Mouse (Mus musculus) liver, postnatal 0 days (tissue): Measurements from ENCODE around the gene Pagr1b. TPM values are rescaled to one million over a fixed set of nuclear protein-coding genes. Genes with fewer than 3 reads are reported as not detected.
A peak's percentile ranks its signal among the peaks of the same experiment; 100 is the strongest.

Source experiments
- ATAC-seq: fragments of 200-750 bp; cut with Nextera tagmentation; 2 replicates; pipeline ENCODE4 v1.8.0; 2017; ENCODE audit warnings: mild to moderate bottlenecking, moderate library complexity
- DNase-seq: peaks from one replicate; pipeline ENCODE4 v3.0.0-alpha.2; 2016
- H3K27ac ChIP-seq: fragments of 300-500 bp; sonication (generic); 2 replicates; pipeline ENCODE4 v1.5.1; 2014; ENCODE audit warnings: antibody characterized with exemption, moderate library complexity, mild to moderate bottlenecking, low read depth
- H3K27me3 ChIP-seq: fragments of 300-500 bp; sonication (generic); 2 replicates; pipeline ENCODE4 v1.6.1; 2014; ENCODE audit warnings: low read length, control low read depth, mixed read lengths; ENCODE audit not compliant: insufficient read depth
- H3K36me3 ChIP-seq: fragments of 300-500 bp; sonication (generic); replicated peaks from 2 replicates; pipeline ENCODE4 v1.6.1; 2014; ENCODE audit warnings: mild to moderate bottlenecking, control low read depth, low read length, moderate library complexity, mixed read lengths; ENCODE audit not compliant: insufficient read depth
- H3K4me1 ChIP-seq: fragments of 300-500 bp; sonication (generic); 2 replicates; pipeline ENCODE4 v1.6.1; 2014; ENCODE audit warnings: antibody characterized with exemption, mild to moderate bottlenecking, control low read depth; ENCODE audit not compliant: insufficient read depth
- H3K4me2 ChIP-seq: fragments of 300-500 bp; sonication (generic); 2 replicates; pipeline ENCODE4 v1.6.1; 2014; ENCODE audit warnings: low read depth, mild to moderate bottlenecking, low read length, moderate library complexity, mixed read lengths
- H3K4me3 ChIP-seq: fragments of 300-500 bp; sonication (generic); 2 replicates; pipeline ENCODE4 v1.5.1; 2014; ENCODE audit warnings: low read depth, low read length
- H3K9ac ChIP-seq: fragments of 300-500 bp; sonication (generic); replicated peaks from 2 replicates; pipeline ENCODE4 v1.6.1; 2014; ENCODE audit warnings: mild to moderate bottlenecking, moderate library complexity
- H3K9me3 ChIP-seq: fragments of 300-500 bp; sonication (generic); 2 replicates; pipeline ENCODE4 v1.6.1; 2016; ENCODE audit warnings: mild to moderate bottlenecking, control low read depth, low read length, mixed read lengths
- CTCF ChIP-seq: sonication (generic); IDR thresholded peaks from 2 replicates; pipeline ENCODE4 v1.5.1; 2016; ENCODE audit warnings: antibody characterized with exemption, low read depth
- EP300 ChIP-seq: IDR thresholded peaks from 2 replicates; pipeline ENCODE4 v1.6.1; 2016; ENCODE audit warnings: antibody characterized with exemption, low read depth, mild to moderate bottlenecking
- WGBS: fragments of 180-500 bp; shearing (Covaris S2); extraction: QIAGEN DNeasy Blood & Tissue Kit; methylation state at CpG from one replicate; pipeline ENCODE4 v1.1.7; 2014; ENCODE audit not compliant: insufficient replicate concordance; 5-methylcytosine and 5-hydroxymethylcytosine counted together
- polyA plus RNA-seq: library from polyadenylated mRNA; unstranded; fragments of >200 nt; fragmentation: Nextera tagmentation; extraction: Ambion mirVana; gene quantifications from 2 replicates; pipeline ENCODE4 v1.2.1, GENCODE M21; 2015

The Pagr1b gene
- polyA plus RNA-seq, 1 experiment from 2014 or later = 0.26 TPM

GRCm38 (mm10) chr7:126988816-126989215, 27.5 kb downstream of the Pagr1b start:
- Histone ChIP-seq H3K4me2 (no peak overlapping the region), H3K27me3 (no peaks in the 10 kb centered on the region), H3K36me3 (peaks cover 24% of the 10 kb centered on the region), H3K9ac (no peak overlapping the region), H3K4me3 (no peak overlapping the region), H3K4me1 (no peaks in the 10 kb centered on the region), H3K9me3 (no peaks in the 10 kb centered on the region), H3K27ac (no peak overlapping the region)
- WGBS = 69% methylated on average over 8 of the region's 8 CpGs
- ATAC-seq (no peak), DNase-seq (no peak)
- TF ChIP-seq EP300 (no peak), CTCF (no peak)

- TF ChIP-seq CTCF (peak; percentile 62), EP300 (no peak)
- Histone ChIP-seq H3K4me1 (peaks cover 8% of the 10 kb centered on the region; the same call in 1 of the 2 replicates), H3K9me3 (no peaks in the 10 kb centered on the region), H3K4me2 (no peak overlapping the region), H3K27ac (no peak overlapping the region), H3K9ac (no peak overlapping the region), H3K27me3 (no peaks in the 10 kb centered on the region), H3K36me3 (peaks cover 17% of the 10 kb centered on the region), H3K4me3 (no peak overlapping the region)
- ATAC-seq (peak; percentile 38; the same call in 1 of the 2 replicates), DNase-seq (peak; percentile 49)
- WGBS = 52% methylated on average over 9 of the region's 9 CpGs
These were observed 30.0 kb downstream of the Pagr1b start for GRCm38 (mm10) chr7:126986319-126986718.

GRCm38 (mm10) chr7:126984667-126985444, 31.4 kb downstream of the Pagr1b start:
- H3K27ac ChIP-seq = no peak overlapping the region
- DNase-seq (no peak), ATAC-seq (no peak)
- peaks cover 23% of the 10 kb centered on the region for H3K36me3 ChIP-seq
- H3K9me3 ChIP-seq = no peaks in the 10 kb centered on the region
- 64% methylated on average over 10 of the region's 10 CpGs for WGBS
- H3K4me2 ChIP-seq = no peak overlapping the region
- H3K9ac ChIP-seq = no peak overlapping the region
- no peak overlapping the region for H3K4me3 ChIP-seq
- no peaks in the 10 kb centered on the region for H3K27me3 ChIP-seq
- TF ChIP-seq CTCF (no peak), EP300 (no peak)
- peaks cover 8% of the 10 kb centered on the region; the same call in 1 of the 2 replicates for H3K4me1 ChIP-seq

- Histone ChIP-seq H3K9ac (no peak overlapping the region), H3K36me3 (peaks cover 23% of the 10 kb centered on the region), H3K4me3 (no peak overlapping the region), H3K4me1 (peaks cover 11% of the 10 kb centered on the region), H3K27ac (no peak overlapping the region), H3K27me3 (no peaks in the 10 kb centered on the region), H3K4me2 (no peak overlapping the region), H3K9me3 (no peaks in the 10 kb centered on the region)
- no peak for ATAC-seq
- WGBS = 81% methylated on average over 7 of the region's 7 CpGs
- DNase-seq = no peak
- no peak for TF ChIP-seq CTCF
- TF ChIP-seq EP300 = no peak
These were observed 33.2 kb downstream of the Pagr1b start for GRCm38 (mm10) chr7:126983113-126983512.

GRCm38 (mm10) chr7:126982054-126982453, 34.2 kb downstream of the Pagr1b start:
- Histone ChIP-seq H3K27ac (no peak overlapping the region), H3K27me3 (no peaks in the 10 kb centered on the region), H3K4me2 (no peak overlapping the region), H3K9me3 (no peaks in the 10 kb centered on the region), H3K36me3 (peaks cover 27% of the 10 kb centered on the region), H3K4me3 (no peak overlapping the region), H3K9ac (no peak overlapping the region), H3K4me1 (peaks cover 20% of the 10 kb centered on the region)
- ATAC-seq = peak; percentile 31; the same call in 1 of the 2 replicates
- 39% methylated on average over 4 of the region's 4 CpGs for WGBS
- TF ChIP-seq CTCF (no peak), EP300 (no peak)
- no peak for DNase-seq

- TF ChIP-seq EP300 = no peak
- TF ChIP-seq CTCF = no peak
These were observed 34.7 kb downstream of the Pagr1b start for GRCm38 (mm10) chr7:126981601-126982000.

More at GRCm38 (mm10) chr7:126981601-126982000, 34.7 kb downstream of the Pagr1b start:
- Histone ChIP-seq H3K27me3 (no peaks in the 10 kb centered on the region), H3K4me2 (no peak overlapping the region), H3K36me3 (peaks cover 27% of the 10 kb centered on the region), H3K9me3 (no peaks in the 10 kb centered on the region), H3K27ac (no peak overlapping the region), H3K9ac (no peak overlapping the region), H3K4me1 (peaks cover 23% of the 10 kb centered on the region), H3K4me3 (no peak overlapping the region)
- DNase-seq (no peak), ATAC-seq (no peak)
- WGBS = 89% methylated on average over 2 of the region's 2 CpGs
